Mouse (Mus musculus): Measurements from ENCODE around the gene Olfr594. TPM values are rescaled to one million over a fixed set of nuclear protein-coding genes. Genes with fewer than 3 reads are reported as not detected.

Olfr594 gene
- polyA plus RNA-seq, 1 experiment from 2014 or later, result not detected

Small RNAs within 50 kb of the gene (microRNA-seq; reads per million reads assigned to microRNA genes)
- gene Gm23550 (not detected), gene Gm25171 (not detected)

Other genes starting within 250 kb of the Olfr594 start
- gene Olfr577, start 241.1 kb upstream of the Olfr594 start, polyA plus RNA-seq (2014; fragmentation: Nextera tagmentation; extraction: Ambion mirVana), result not detected in 2 replicates
- not detected in 2 replicates for gene Olfr578, start 227.7 kb upstream of the Olfr594 start, polyA plus RNA-seq (2014; fragmentation: Nextera tagmentation; extraction: Ambion mirVana)
- gene Olfr582, start 179.0 kb upstream of the Olfr594 start, polyA plus RNA-seq (2014; fragmentation: Nextera tagmentation; extraction: Ambion mirVana), result not detected in 2 replicates
- not detected in 2 replicates for gene Olfr583, start 165.7 kb upstream of the Olfr594 start, polyA plus RNA-seq (2014; fragmentation: Nextera tagmentation; extraction: Ambion mirVana)
- not detected in 2 replicates for gene Olfr584, start 135.1 kb upstream of the Olfr594 start, polyA plus RNA-seq (2014; fragmentation: Nextera tagmentation; extraction: Ambion mirVana)
- gene Olfr585, start 119.3 kb upstream of the Olfr594 start, polyA plus RNA-seq (2014; fragmentation: Nextera tagmentation; extraction: Ambion mirVana), result not detected in 2 replicates
- gene Olfr586, start 91.4 kb upstream of the Olfr594 start, polyA plus RNA-seq (2014; fragmentation: Nextera tagmentation; extraction: Ambion mirVana), result not detected in 2 replicates
- not detected in 2 replicates for gene Olfr588-ps1, start 76.1 kb upstream of the Olfr594 start, polyA plus RNA-seq (2014; fragmentation: Nextera tagmentation; extraction: Ambion mirVana)
- gene Olfr589, start 60.6 kb upstream of the Olfr594 start, polyA plus RNA-seq (2014; fragmentation: Nextera tagmentation; extraction: Ambion mirVana), result not detected in 2 replicates
- not detected in 2 replicates for gene Olfr591, start 38.7 kb upstream of the Olfr594 start, polyA plus RNA-seq (2014; fragmentation: Nextera tagmentation; extraction: Ambion mirVana)
- gene Olfr592, start 32.2 kb upstream of the Olfr594 start, polyA plus RNA-seq (2014; fragmentation: Nextera tagmentation; extraction: Ambion mirVana), result not detected in 2 replicates
- not detected in 2 replicates for gene Olfr593, start 5.1 kb upstream of the Olfr594 start, polyA plus RNA-seq (2014; fragmentation: Nextera tagmentation; extraction: Ambion mirVana)
- gene Usp17ld, start 35.5 kb downstream of the Olfr594 start, polyA plus RNA-seq (2014; fragmentation: Nextera tagmentation; extraction: Ambion mirVana), result not detected in 2 replicates
- not detected in 2 replicates for gene Olfr596, start 88.7 kb downstream of the Olfr594 start, polyA plus RNA-seq (2014; fragmentation: Nextera tagmentation; extraction: Ambion mirVana)
- gene Olfr597, start 99.3 kb downstream of the Olfr594 start, polyA plus RNA-seq (2014; fragmentation: Nextera tagmentation; extraction: Ambion mirVana), result not detected in 2 replicates
- gene Olfr598, start 106.6 kb downstream of the Olfr594 start, polyA plus RNA-seq (2014; fragmentation: Nextera tagmentation; extraction: Ambion mirVana), result not detected in 2 replicates
- not detected in 2 replicates for gene Olfr599, start 118.9 kb downstream of the Olfr594 start, polyA plus RNA-seq (2014; fragmentation: Nextera tagmentation; extraction: Ambion mirVana)
- not detected in 2 replicates for gene Olfr600, start 132.7 kb downstream of the Olfr594 start, polyA plus RNA-seq (2014; fragmentation: Nextera tagmentation; extraction: Ambion mirVana)
- gene Olfr601, start 145.7 kb downstream of the Olfr594 start, polyA plus RNA-seq (2014; fragmentation: Nextera tagmentation; extraction: Ambion mirVana), result not detected in 2 replicates
- gene Olfr603, start 169.2 kb downstream of the Olfr594 start, polyA plus RNA-seq (2014; fragmentation: Nextera tagmentation; extraction: Ambion mirVana), result not detected in 2 replicates
- not detected in 2 replicates for gene Usp17lc, start 198.1 kb downstream of the Olfr594 start, polyA plus RNA-seq (2014; fragmentation: Nextera tagmentation; extraction: Ambion mirVana)
- not detected in 2 replicates for gene Olfr605, start 228.4 kb downstream of the Olfr594 start, polyA plus RNA-seq (2014; fragmentation: Nextera tagmentation; extraction: Ambion mirVana)
- not detected in 2 replicates for gene Olfr606, start 232.1 kb downstream of the Olfr594 start, polyA plus RNA-seq (2014; fragmentation: Nextera tagmentation; extraction: Ambion mirVana)
- not detected in 2 replicates for gene Olfr607, start 247.2 kb downstream of the Olfr594 start, polyA plus RNA-seq (2014; fragmentation: Nextera tagmentation; extraction: Ambion mirVana)